Mouse (Mus musculus): ENCODE results near the gene C2cd6.

DNA sequence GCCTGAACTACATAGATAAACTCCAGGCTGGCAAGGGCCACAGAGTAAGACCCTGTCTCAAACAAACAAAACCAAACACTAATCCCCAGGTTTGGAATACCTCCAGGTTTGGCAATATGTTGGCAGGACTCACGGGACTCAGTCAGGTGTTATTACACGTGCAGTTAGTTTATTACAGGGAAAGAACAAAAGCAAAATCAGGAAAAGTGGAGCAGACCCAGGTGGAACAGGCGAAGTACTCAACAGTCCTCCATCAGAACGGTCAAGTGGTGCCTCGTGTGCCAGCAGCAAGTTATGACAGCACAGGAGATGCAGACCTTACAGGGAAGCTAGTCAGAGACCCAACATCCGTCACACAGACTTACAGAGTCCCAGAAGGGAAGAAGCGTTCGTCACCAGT lies 15.8 kb upstream of the C2cd6 start:
- TF ChIP-seq CTCF (IDR thresholded peaks at IDR 0.05; ENCODE audit: low read depth) (no peak), EP300 (optimal IDR thresholded peaks at IDR 0.05) (no peak)
